Mouse (Mus musculus) hindbrain, embryonic 16.5 days (tissue): ENCODE results near the gene Col27a1. TPM values are rescaled to one million over a fixed set of nuclear protein-coding genes. Genes with fewer than 3 reads are reported as not detected.

ENCODE experiments used
- ATAC-seq: fragments of 200-750 bp; cut with Nextera tagmentation; 2 replicates; pipeline ENCODE4 v1.8.0; 2017; ENCODE audit warnings: moderate TSS enrichment, moderate library complexity
- H3K27ac ChIP-seq: fragments of 300-500 bp; sonication (generic); 2 replicates; pipeline ENCODE4 v1.5.1; 2014; ENCODE audit warnings: low read depth, mild to moderate bottlenecking, control low read depth, low read length, moderate library complexity
- H3K27me3 ChIP-seq: fragments of 300-500 bp; sonication (generic); replicated peaks from 2 replicates; pipeline ENCODE4 v1.6.1; 2014; ENCODE audit warnings: low read length; ENCODE audit not compliant: control insufficient read depth, insufficient read depth
- H3K36me3 ChIP-seq: fragments of 300-500 bp; sonication (generic); 2 replicates; pipeline ENCODE4 v1.6.1; 2014; ENCODE audit warnings: mild to moderate bottlenecking, low read length, moderate library complexity, mixed read lengths; ENCODE audit not compliant: control insufficient read depth, insufficient read depth
- H3K4me1 ChIP-seq: fragments of 300-500 bp; sonication (generic); 2 replicates; pipeline ENCODE4 v1.6.1; 2014; ENCODE audit warnings: low read depth, low read length; ENCODE audit not compliant: control insufficient read depth, insufficient read depth
- H3K4me2 ChIP-seq: fragments of 300-500 bp; sonication (generic); 2 replicates; pipeline ENCODE4 v1.6.1; 2014; ENCODE audit warnings: mild to moderate bottlenecking, low read length, control low read depth, moderate library complexity
- H3K4me3 ChIP-seq: fragments of 300-500 bp; sonication (generic); 2 replicates; pipeline ENCODE4 v1.5.1; 2014; ENCODE audit warnings: mild to moderate bottlenecking, low read length, control low read depth, moderate library complexity
- H3K9ac ChIP-seq: fragments of 300-500 bp; sonication (generic); 2 replicates; pipeline ENCODE4 v1.6.1; 2014; ENCODE audit warnings: low read depth, mild to moderate bottlenecking, control low read depth, low read length, moderate library complexity
- H3K9me3 ChIP-seq: fragments of 300-500 bp; sonication (generic); 2 replicates; pipeline ENCODE4 v1.6.1; 2014; ENCODE audit warnings: mild to moderate bottlenecking, low read length, moderate library complexity; ENCODE audit not compliant: control insufficient read depth
- WGBS: fragments of 180-500 bp; shearing (Covaris S2); extraction: QIAGEN DNeasy Blood & Tissue Kit; methylation state at CpG from one replicate; pipeline ENCODE4 v1.1.7; 2014; 5-methylcytosine and 5-hydroxymethylcytosine counted together
- polyA plus RNA-seq: library from polyadenylated mRNA; unstranded; fragments of >200 nt; fragmentation: Nextera tagmentation; extraction: Ambion mirVana; gene quantifications from 2 replicates; pipeline ENCODE4 v1.2.1, GENCODE M21; 2015

The Col27a1 gene
- polyA plus RNA-seq, 1 experiment from 2014 or later, result 2.7 TPM

GRCm38 (mm10) chr4:63194366-63194765 is 19.4 kb upstream of the Col27a1 start:
- H3K9ac ChIP-seq, result no peak overlapping the region
- H3K36me3 ChIP-seq, result no peaks in the 10 kb centered on the region
- no peak for ATAC-seq
- no peaks in the 10 kb centered on the region for H3K9me3 ChIP-seq
- WGBS, result 79% methylated on average over 2 of the region's 2 CpGs
- H3K27ac ChIP-seq, result no peak overlapping the region
- no peaks in the 10 kb centered on the region for H3K4me1 ChIP-seq
- H3K27me3 ChIP-seq, result no peaks in the 10 kb centered on the region
- H3K4me3 ChIP-seq, result no peak overlapping the region
- no peak overlapping the region for H3K4me2 ChIP-seq

- H3K27me3 ChIP-seq, result no peaks in the 10 kb centered on the region
- H3K4me1 ChIP-seq, result no peaks in the 10 kb centered on the region
- H3K9ac ChIP-seq, result no peak overlapping the region
- 82% methylated on average over 5 of the region's 5 CpGs for WGBS
- no peaks in the 10 kb centered on the region for H3K36me3 ChIP-seq
- H3K4me3 ChIP-seq, result no peak overlapping the region
- ATAC-seq, result no peak
- H3K27ac ChIP-seq, result no peak overlapping the region
- H3K4me2 ChIP-seq, result no peak overlapping the region
- H3K9me3 ChIP-seq, result no peaks in the 10 kb centered on the region
Observed at GRCm38 (mm10) chr4:63199366-63199765, 14.4 kb upstream of the Col27a1 start.

- H3K27ac ChIP-seq, result no peak overlapping the region
- H3K4me1 ChIP-seq, result no peaks in the 10 kb centered on the region
- no peak overlapping the region for H3K4me2 ChIP-seq
- H3K27me3 ChIP-seq, result no peaks in the 10 kb centered on the region
- ATAC-seq, result no peak
- H3K9ac ChIP-seq, result no peak overlapping the region
- no peaks in the 10 kb centered on the region for H3K9me3 ChIP-seq
- no peak overlapping the region for H3K4me3 ChIP-seq
- 95% methylated on average over 7 of the region's 7 CpGs for WGBS
- H3K36me3 ChIP-seq, result no peaks in the 10 kb centered on the region
Observed at GRCm38 (mm10) chr4:63203874-63204273, 9.9 kb upstream of the Col27a1 start.

- Histone ChIP-seq H3K9me3 (no peaks in the 10 kb centered on the region), H3K27me3 (no peaks in the 10 kb centered on the region), H3K4me1 (no peaks in the 10 kb centered on the region), H3K9ac (no peak overlapping the region), H3K4me3 (no peak overlapping the region), H3K4me2 (no peak overlapping the region), H3K27ac (no peak overlapping the region), H3K36me3 (no peaks in the 10 kb centered on the region)
- ATAC-seq, result no peak
- 63% methylated on average over 7 of the region's 7 CpGs for WGBS
Observed at GRCm38 (mm10) chr4:63205583-63205982, 8.2 kb upstream of the Col27a1 start.

GRCm38 (mm10) chr4:63215185-63215992 is 1.6 kb downstream of the Col27a1 start:
- peak overlapping the region; percentile 100 for H3K4me2 ChIP-seq
- peaks cover 22% of the 10 kb centered on the region for H3K4me1 ChIP-seq
- ATAC-seq, result peak; percentile 67
- H3K27me3 ChIP-seq, result peaks cover 34% of the 10 kb centered on the region
- H3K27ac ChIP-seq, result 0 out of 2 replicates have a peak overlapping the region, but pooled peaks have one; percentile 19
- under 1% methylated on average over 56 of the region's 71 CpGs for WGBS
- H3K4me3 ChIP-seq, result peak overlapping the region; percentile 68
- H3K36me3 ChIP-seq, result no peaks in the 10 kb centered on the region
- H3K9ac ChIP-seq, result peak overlapping the region; percentile 75
- no peaks in the 10 kb centered on the region for H3K9me3 ChIP-seq

GRCm38 (mm10) chr4:63215993-63216531 is 2.3 kb downstream of the Col27a1 start:
- ATAC-seq, result peak; percentile 44
- WGBS, result 2% methylated on average over 24 of the region's 24 CpGs
- no peaks in the 10 kb centered on the region for H3K9me3 ChIP-seq
- H3K4me1 ChIP-seq, result peaks cover 22% of the 10 kb centered on the region
- peak overlapping the region; percentile 68 for H3K4me3 ChIP-seq
- no peaks in the 10 kb centered on the region for H3K36me3 ChIP-seq
- peak overlapping the region; percentile 100 for H3K4me2 ChIP-seq
- peak overlapping the region; percentile 75 for H3K9ac ChIP-seq
- H3K27me3 ChIP-seq, result peaks cover 34% of the 10 kb centered on the region
- H3K27ac ChIP-seq, result no peak overlapping the region

- Histone ChIP-seq H3K4me1 (peaks cover 22% of the 10 kb centered on the region), H3K4me3 (peak overlapping the region; percentile 68), H3K27me3 (peaks cover 31% of the 10 kb centered on the region), H3K9me3 (no peaks in the 10 kb centered on the region), H3K9ac (peak overlapping the region; percentile 75), H3K27ac (no peak overlapping the region), H3K36me3 (no peaks in the 10 kb centered on the region), H3K4me2 (peak overlapping the region; percentile 100)
- WGBS, result 22% methylated on average over 9 of the region's 9 CpGs
- peak; percentile 28 for ATAC-seq
Observed at GRCm38 (mm10) chr4:63216566-63216965, 2.8 kb downstream of the Col27a1 start.

- no peaks in the 10 kb centered on the region for H3K9me3 ChIP-seq
- H3K4me1 ChIP-seq, result peaks cover 22% of the 10 kb centered on the region
- H3K9ac ChIP-seq, result no peak overlapping the region
- no peak overlapping the region for H3K4me3 ChIP-seq
- no peaks in the 10 kb centered on the region for H3K36me3 ChIP-seq
- 86% methylated on average over 6 of the region's 6 CpGs for WGBS
- peaks cover 23% of the 10 kb centered on the region for H3K27me3 ChIP-seq
- H3K4me2 ChIP-seq, result no peak overlapping the region
- ATAC-seq, result no peak
- no peak overlapping the region for H3K27ac ChIP-seq
Observed at GRCm38 (mm10) chr4:63217513-63217912, 3.7 kb downstream of the Col27a1 start.

- Histone ChIP-seq H3K4me2 (no peak overlapping the region), H3K27ac (no peak overlapping the region), H3K4me3 (no peak overlapping the region), H3K9ac (no peak overlapping the region), H3K9me3 (no peaks in the 10 kb centered on the region), H3K36me3 (no peaks in the 10 kb centered on the region), H3K4me1 (peaks cover 17% of the 10 kb centered on the region), H3K27me3 (peaks cover 10% of the 10 kb centered on the region)
- 66% methylated on average over 3 of the region's 3 CpGs for WGBS
- no peak for ATAC-seq
Observed at GRCm38 (mm10) chr4:63219059-63219458, 5.3 kb downstream of the Col27a1 start.
